Mouse (Mus musculus) stomach, postnatal 0 days (tissue): ENCODE measurements around the gene Fcamr.

Experiments used
- CTCF ChIP-seq: IDR thresholded peaks from 2 replicates; pipeline ENCODE4 v1.5.1; 2016; ENCODE audit warnings: antibody characterized with exemption, low read depth, mild to moderate bottlenecking, moderate library complexity
- EP300 ChIP-seq: optimal IDR thresholded peaks from 2 replicates; pipeline ENCODE3; 2016; ENCODE audit warnings: antibody characterized with exemption

- TF ChIP-seq CTCF (no peak), EP300 (no peak)
Observed at GRCm38 (mm10) chr1:130762045-130762760, 38.5 kb upstream of the Fcamr start.
